Mouse (Mus musculus): ENCODE measurements around the gene Pde10a.

Gene Pde10a

GRCm38 (mm10) chr17:8972152-8972854 lies 447.1 kb downstream of the Pde10a start:
- DNase-seq (ENCODE audit: low spot score in 2 of 2): no peak

GRCm38 (mm10) chr17:8973331-8973730 lies 448.2 kb downstream of the Pde10a start:
- DNase-seq (ENCODE audit: low spot score in 2 of 2): no peak

GRCm38 (mm10) chr17:8974423-8974822 lies 449.3 kb downstream of the Pde10a start:
- DNase-seq (ENCODE audit: low spot score in 2 of 2): no peak

- DNase-seq (ENCODE audit: low spot score in 2 of 2): no peak
These were observed 449.7 kb downstream of the Pde10a start for GRCm38 (mm10) chr17:8974823-8975397.

- DNase-seq (ENCODE audit: low spot score in 2 of 2): no peak
These were observed 451.6 kb downstream of the Pde10a start for GRCm38 (mm10) chr17:8976745-8977144.

GRCm38 (mm10) chr17:8977271-8977670 lies 452.1 kb downstream of the Pde10a start:
- DNase-seq (ENCODE audit: low spot score in 2 of 2): no peak

- DNase-seq (ENCODE audit: low spot score in 2 of 2): no peak
These were observed 458.4 kb downstream of the Pde10a start for GRCm38 (mm10) chr17:8983576-8983975.

- no peak for DNase-seq (ENCODE audit: low spot score in 2 of 2)
These were observed 460.5 kb downstream of the Pde10a start for GRCm38 (mm10) chr17:8985714-8986113.

GRCm38 (mm10) chr17:8986551-8986950 lies 461.4 kb downstream of the Pde10a start:
- DNase-seq (ENCODE audit: low spot score in 2 of 2): no peak

- DNase-seq (ENCODE audit: low spot score in 2 of 2): no peak
These were observed 462.2 kb downstream of the Pde10a start for GRCm38 (mm10) chr17:8987369-8987768.

- DNase-seq (ENCODE audit: low spot score in 2 of 2): peak; percentile 74 to 91
These were observed 463.1 kb downstream of the Pde10a start, which contains the start of gene 1700010I14Rik for GRCm38 (mm10) chr17:8988119-8988807. TSS of gene 1700010I14Rik (plus strand) at chr17:8988333.

- DNase-seq (ENCODE audit: low spot score in 2 of 2): no peak
These were observed 466.0 kb downstream of the Pde10a start for GRCm38 (mm10) chr17:8991160-8991559.

- no peak for DNase-seq (ENCODE audit: low spot score in 2 of 2)
These were observed 470.2 kb downstream of the Pde10a start for GRCm38 (mm10) chr17:8995344-8995743.

- no peak for DNase-seq (ENCODE audit: low spot score in 2 of 2)
These were observed 477.3 kb downstream of the Pde10a start for GRCm38 (mm10) chr17:9002438-9002837.

GRCm38 (mm10) chr17:9004516-9004915 lies 479.3 kb downstream of the Pde10a start:
- DNase-seq (ENCODE audit: low spot score in 2 of 2): no peak

- DNase-seq (ENCODE audit: low spot score in 2 of 2): no peak
These were observed 498.2 kb downstream of the Pde10a start for GRCm38 (mm10) chr17:9023198-9023942.

GRCm38 (mm10) chr17:9030181-9030580 lies 505.0 kb downstream of the Pde10a start:
- peak in 1 of 2 experiments; percentile 39 for DNase-seq (ENCODE audit: low spot score in 2 of 2)

- DNase-seq (ENCODE audit: low spot score in 2 of 2): peak; percentile 53 to 74
These were observed 506.3 kb downstream of the Pde10a start for GRCm38 (mm10) chr17:9031241-9032141.

- no peak for DNase-seq (ENCODE audit: low spot score in 2 of 2)
These were observed 507.3 kb downstream of the Pde10a start for GRCm38 (mm10) chr17:9032362-9033044.

GRCm38 (mm10) chr17:9033511-9033910 lies 508.3 kb downstream of the Pde10a start:
- DNase-seq (ENCODE audit: low spot score in 2 of 2): no peak
